Mouse (Mus musculus) liver, embryonic 14.5 days (tissue): ENCODE measurements around the gene Oxct1.

Experiments
- CTCF ChIP-seq: IDR thresholded peaks from 2 replicates; pipeline ENCODE4 v1.5.1; 2016; ENCODE audit warnings: antibody characterized with exemption, low read depth, control low read depth
- EP300 ChIP-seq: IDR thresholded peaks from 2 replicates; pipeline ENCODE4 v1.6.1; 2016; ENCODE audit warnings: antibody characterized with exemption, low read depth

DNA sequence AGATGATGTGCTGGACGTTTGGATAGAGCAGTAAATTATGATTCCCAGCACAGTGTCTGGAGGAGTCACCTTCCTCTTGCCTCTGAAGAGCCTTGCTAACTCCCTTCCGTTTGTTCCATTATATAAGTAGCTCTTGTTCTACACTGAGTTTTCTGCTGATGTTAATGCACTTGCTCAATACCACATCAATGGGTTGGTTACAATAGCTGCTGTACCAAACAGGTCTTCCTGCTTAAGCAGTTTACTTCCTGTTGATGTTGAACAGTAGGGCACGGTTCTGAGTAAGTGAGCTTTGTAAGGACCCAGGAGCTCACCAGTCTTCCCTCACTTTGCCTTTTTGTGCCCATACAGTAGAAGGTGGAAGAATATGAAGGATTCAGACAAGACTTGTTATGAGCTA lies 98.5 kb downstream of the Oxct1 start:
- no peak for TF ChIP-seq CTCF
- TF ChIP-seq EP300: no peak
